Mouse (Mus musculus) G1E (cell line): ENCODE measurements around the gene Trpv4. TPM values are rescaled to one million over a fixed set of nuclear protein-coding genes. Genes with fewer than 3 reads are reported as not detected.

ENCODE experiments used
- ATAC-seq: 2 replicates; pipeline ENCODE4 v1.8.0; 2016; ENCODE audit warnings: mild to moderate bottlenecking; ENCODE audit not compliant: insufficient number of reproducible peaks, poor library complexity, low FRiP score, severe bottlenecking; ENCODE audit errors: extremely low read depth
- DNase-seq: peaks from one replicate; pipeline ENCODE4 v3.0.0; 2012; ENCODE audit warnings: low spot score
- H3K27me3 ChIP-seq: 2 replicates; pipeline ENCODE4 v1.6.1; 2012; ENCODE audit warnings: mild to moderate bottlenecking, low read length, inconsistent platforms; ENCODE audit not compliant: insufficient read depth
- H3K36me3 ChIP-seq: replicated peaks from 2 replicates; pipeline ENCODE3; 2012; ENCODE audit warnings: mild to moderate bottlenecking, inconsistent platforms
- H3K4me1 ChIP-seq: 2 replicates; pipeline ENCODE4 v1.6.1; 2012; ENCODE audit warnings: low read depth, low read length, inconsistent platforms, mixed read lengths; ENCODE audit not compliant: insufficient read depth
- H3K4me3 ChIP-seq: 2 replicates; pipeline ENCODE4 v1.5.1; 2012; ENCODE audit warnings: low read depth, mild to moderate bottlenecking, inconsistent platforms, low read length, moderate library complexity, mixed read lengths
- H3K9me3 ChIP-seq: replicated peaks from 2 replicates; pipeline ENCODE4 v1.6.1; 2012; ENCODE audit warnings: inconsistent platforms
- CTCF ChIP-seq: IDR thresholded peaks from 2 replicates; pipeline ENCODE4 v1.5.1; 2012; ENCODE audit warnings: low read depth, low read length, inconsistent platforms, mixed read lengths
- GATA1 ChIP-seq: IDR thresholded peaks from 2 replicates; pipeline ENCODE4 v1.6.1; 2012; ENCODE audit warnings: borderline replicate concordance, low read length, inconsistent platforms, mixed read lengths
- GATA2 ChIP-seq: IDR thresholded peaks from 2 replicates; pipeline ENCODE4 v1.6.1; 2012; ENCODE audit warnings: low read depth, low read length, inconsistent platforms, borderline replicate concordance
- POLR2AphosphoS5 ChIP-seq: IDR thresholded peaks from 2 replicates; pipeline ENCODE4 v1.6.1; 2012; ENCODE audit warnings: low read depth, low read length, inconsistent platforms; ENCODE audit not compliant: insufficient replicate concordance
- TAL1 ChIP-seq: conservative IDR thresholded peaks from 2 replicates; pipeline ENCODE4 v1.6.1; 2012; ENCODE audit warnings: low read depth, low read length, inconsistent platforms, mixed read lengths
- polyA plus RNA-seq: library from polyadenylated mRNA; stranded (reverse); fragments of >175 nt; gene quantifications from 2 replicates; pipeline ENCODE4 v1.2.3, GENCODE M21; 2012
- total RNA-seq, 2 experiments: library from RNA; stranded (forward) in 1 of 2; stranded (reverse) in 1 of 2; fragments of 200-1000 nt in 1 of 2; fragments of >200 nt in 1 of 2; fragmentation: Nextera tagmentation in 1 of 2; gene quantifications; 2 replicates each; pipeline ENCODE4 v1.2.3; 2014 to 2017

Trpv4 gene
- total and polyA plus RNA-seq, 3 experiments = 0.11 TPM; not detected in 2

DNA sequence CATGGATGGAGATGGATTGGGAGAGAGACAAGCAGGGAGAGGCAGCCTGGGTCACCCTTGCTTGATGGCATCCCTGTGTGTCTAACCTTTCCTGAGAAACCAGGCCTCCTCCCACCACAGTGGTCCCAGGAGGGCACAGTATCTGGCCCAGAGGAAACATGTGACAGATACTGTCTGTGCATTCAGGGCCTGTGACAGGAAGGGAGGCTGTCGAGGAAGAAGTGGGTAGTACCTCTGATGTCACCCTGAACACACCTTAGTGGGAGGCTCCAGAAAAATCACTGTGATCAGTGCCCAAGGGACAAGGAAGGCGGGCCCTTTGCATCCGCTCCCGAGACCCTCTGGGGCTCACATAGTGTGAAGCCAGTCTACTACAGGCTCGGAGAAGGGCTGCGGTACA is 52.2 kb downstream of the Trpv4 start:
- ATAC-seq (no peak), DNase-seq (no peak)
- H3K9me3 ChIP-seq = no peaks in the 10 kb centered on the region
- peaks cover 34% of the 10 kb centered on the region for H3K27me3 ChIP-seq
- no peak overlapping the region for H3K4me3 ChIP-seq
- H3K36me3 ChIP-seq = peaks cover 22% of the 10 kb centered on the region
- TF ChIP-seq POLR2AphosphoS5 = no peak
- TF ChIP-seq GATA2 = no peak
- no peak for TF ChIP-seq TAL1
- no peak for TF ChIP-seq CTCF
- TF ChIP-seq GATA1 = no peak
- H3K4me1 ChIP-seq = 0 out of 2 replicates have a peak, but pooled peaks cover 4% of the 10 kb centered on the region

DNA sequence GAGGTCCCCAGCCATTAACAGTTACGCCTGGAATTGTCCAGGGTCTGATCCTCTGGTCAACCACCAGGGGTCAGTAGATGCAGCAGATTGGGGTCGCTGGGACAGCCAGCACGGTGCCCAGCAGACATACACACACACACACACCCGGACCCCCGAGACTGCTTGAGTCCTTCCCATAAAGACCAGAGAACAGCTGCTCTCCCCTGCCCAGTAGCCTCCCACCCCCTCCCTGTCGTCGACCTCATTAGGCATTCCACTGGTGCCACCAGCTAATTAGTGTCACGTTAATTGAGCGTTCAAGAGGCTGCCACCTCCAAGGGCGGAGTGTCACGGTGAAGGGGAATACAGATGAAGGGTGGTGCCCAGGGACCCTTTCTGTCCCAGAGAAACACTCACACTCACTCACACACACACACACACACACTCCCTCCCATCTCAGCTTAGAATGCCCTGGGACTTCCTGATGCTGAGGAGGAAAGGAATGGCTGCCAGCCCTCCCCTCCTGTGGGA is 53.4 kb downstream of the Trpv4 start:
- ATAC-seq = no peak
- H3K27me3 ChIP-seq = peaks cover 29% of the 10 kb centered on the region

DNA sequence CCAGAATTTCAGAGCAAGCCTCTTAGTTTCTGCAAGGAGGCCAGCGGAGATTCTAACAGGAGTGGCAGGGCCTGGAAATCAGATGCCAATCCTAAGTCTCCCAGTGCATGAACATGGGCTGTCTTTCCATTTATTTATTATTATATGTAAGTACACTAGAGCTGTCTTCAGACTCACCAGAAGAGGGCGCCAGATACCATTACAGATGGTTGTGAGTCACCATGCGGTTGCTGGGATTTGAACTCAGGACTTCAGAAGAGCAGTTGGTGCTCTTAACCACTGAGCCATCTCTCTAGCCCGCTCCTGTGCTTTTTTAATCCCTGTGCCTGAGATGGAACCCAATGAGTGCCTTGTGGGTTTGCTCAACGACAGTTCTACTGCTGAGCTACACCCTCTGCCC is 54.2 kb downstream of the Trpv4 start:
- ATAC-seq (no peak), DNase-seq (no peak)
- H3K4me3 ChIP-seq = no peak overlapping the region
- no peaks in the 10 kb centered on the region for H3K9me3 ChIP-seq
- peaks cover 27% of the 10 kb centered on the region; the same call in 1 of the 2 replicates for H3K27me3 ChIP-seq
- no peak for TF ChIP-seq POLR2AphosphoS5
- TF ChIP-seq CTCF = no peak
- TF ChIP-seq GATA2 = no peak
- no peak for TF ChIP-seq TAL1
- no peak for TF ChIP-seq GATA1
- peaks cover 13% of the 10 kb centered on the region for H3K36me3 ChIP-seq
- H3K4me1 ChIP-seq = 0 out of 2 replicates have a peak, but pooled peaks cover 4% of the 10 kb centered on the region

More for the DNA sequence above, 53.4 kb downstream of the Trpv4 start:
- Histone ChIP-seq H3K4me3 (no peak overlapping the region), H3K4me1 (0 out of 2 replicates have a peak, but pooled peaks cover 4% of the 10 kb centered on the region), H3K36me3 (peaks cover 17% of the 10 kb centered on the region), H3K9me3 (no peaks in the 10 kb centered on the region)
- DNase-seq = no peak
- TF ChIP-seq TAL1 (no peak), CTCF (no peak), GATA2 (no peak)

DNA sequence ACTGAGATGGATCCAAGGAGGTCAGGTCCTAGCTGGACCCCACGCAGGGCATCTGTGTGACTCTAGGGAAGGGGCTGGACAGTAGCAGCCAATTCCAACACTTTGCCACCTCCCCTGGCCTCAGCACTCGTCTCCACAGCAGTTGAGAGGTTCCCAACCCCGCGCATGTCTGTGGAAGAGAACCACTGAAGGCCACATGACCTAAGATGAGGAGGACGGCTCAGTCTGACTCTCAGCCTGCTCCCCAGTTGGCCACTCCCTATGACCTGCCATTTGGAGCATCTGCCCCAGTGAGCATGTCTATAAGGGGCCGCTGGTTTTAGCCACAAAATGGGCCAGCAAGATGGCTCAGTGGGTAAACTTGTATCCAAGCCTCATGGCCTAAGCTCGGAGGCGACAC is 56.2 kb downstream of the Trpv4 start:
- Histone ChIP-seq H3K4me3 (no peak overlapping the region), H3K27me3 (peaks cover 32% of the 10 kb centered on the region)
- TF ChIP-seq CTCF (no peak), TAL1 (no peak), POLR2AphosphoS5 (no peak), GATA2 (no peak), GATA1 (no peak)

DNA sequence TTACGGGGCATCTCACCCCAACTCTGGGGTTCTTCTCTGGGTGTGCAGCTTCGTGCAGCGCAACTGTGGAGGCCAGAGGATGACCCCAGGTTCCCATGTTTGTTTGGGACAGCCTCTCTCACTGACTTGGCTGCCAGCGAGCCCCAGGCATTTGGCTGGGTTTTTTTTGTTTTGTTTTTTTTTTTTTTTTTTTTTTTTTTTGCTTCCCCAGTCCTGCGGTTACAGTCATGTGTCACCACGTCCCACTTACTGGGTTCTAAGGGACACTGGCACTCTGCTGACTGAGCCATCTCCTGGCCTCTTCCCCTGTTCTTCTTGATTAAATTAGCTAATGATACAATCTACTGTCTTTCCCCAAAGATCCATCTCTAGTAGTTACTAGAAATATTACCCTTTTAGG is 60.6 kb downstream of the Trpv4 start:
- no peak overlapping the region for H3K4me3 ChIP-seq
- peaks cover 20% of the 10 kb centered on the region for H3K4me1 ChIP-seq
- H3K36me3 ChIP-seq = peaks cover 32% of the 10 kb centered on the region
- no peaks in the 10 kb centered on the region for H3K9me3 ChIP-seq
- DNase-seq (no peak), ATAC-seq (no peak)
- peaks cover 45% of the 10 kb centered on the region for H3K27me3 ChIP-seq
- TF ChIP-seq GATA1 = no peak
- no peak for TF ChIP-seq GATA2
- no peak for TF ChIP-seq TAL1
- TF ChIP-seq POLR2AphosphoS5 = no peak
- no peak for TF ChIP-seq CTCF

More for the DNA sequence above, 56.2 kb downstream of the Trpv4 start:
- H3K9me3 ChIP-seq = no peaks in the 10 kb centered on the region
- peaks cover 13% of the 10 kb centered on the region for H3K36me3 ChIP-seq
- ATAC-seq = no peak
- DNase-seq = no peak
- H3K4me1 ChIP-seq = 0 out of 2 replicates have a peak, but pooled peaks cover 3% of the 10 kb centered on the region

DNA sequence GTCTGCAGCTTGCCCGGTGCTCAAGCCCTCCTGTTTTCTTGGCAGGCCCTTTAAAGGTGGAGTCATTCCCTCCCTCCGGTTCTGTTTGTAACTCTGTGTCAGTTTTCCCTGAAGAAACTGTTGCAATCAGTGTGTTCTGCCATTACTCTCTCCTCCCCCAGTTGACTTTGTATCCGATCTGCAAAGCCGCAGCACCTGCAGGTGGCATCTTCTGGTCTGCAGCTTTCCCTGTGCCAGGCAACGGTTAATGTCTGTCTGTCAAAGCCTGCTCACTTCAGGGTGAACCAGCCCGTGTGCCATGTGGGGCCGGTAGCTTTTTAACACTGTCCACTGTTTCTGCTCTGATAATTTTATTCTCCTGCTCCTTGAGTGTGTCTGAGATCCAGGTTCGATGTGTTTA is 61.0 kb downstream of the Trpv4 start:
- peaks cover 24% of the 10 kb centered on the region for H3K4me1 ChIP-seq
- H3K36me3 ChIP-seq = peaks cover 31% of the 10 kb centered on the region
- no peak overlapping the region for H3K4me3 ChIP-seq
- ATAC-seq (no peak), DNase-seq (no peak)
- peaks cover 45% of the 10 kb centered on the region for H3K27me3 ChIP-seq
- no peaks in the 10 kb centered on the region for H3K9me3 ChIP-seq
- no peak for TF ChIP-seq POLR2AphosphoS5
- no peak for TF ChIP-seq TAL1
- no peak for TF ChIP-seq GATA2
- no peak for TF ChIP-seq GATA1
- no peak for TF ChIP-seq CTCF
